Mouse (Mus musculus) liver, postnatal 0 days (tissue): ENCODE results near the gene Faf1. TPM values are rescaled to one million over a fixed set of nuclear protein-coding genes. Genes with fewer than 3 reads are reported as not detected.

Experiments
- ATAC-seq: fragments of 200-750 bp; cut with Nextera tagmentation; 2 replicates; pipeline ENCODE4 v1.8.0; 2017; ENCODE audit warnings: mild to moderate bottlenecking, moderate library complexity
- DNase-seq: peaks from one replicate; pipeline ENCODE4 v3.0.0-alpha.2; 2016
- H3K27ac ChIP-seq: fragments of 300-500 bp; sonication (generic); 2 replicates; pipeline ENCODE4 v1.5.1; 2014; ENCODE audit warnings: antibody characterized with exemption, moderate library complexity, mild to moderate bottlenecking, low read depth
- H3K27me3 ChIP-seq: fragments of 300-500 bp; sonication (generic); 2 replicates; pipeline ENCODE4 v1.6.1; 2014; ENCODE audit warnings: low read length, control low read depth, mixed read lengths; ENCODE audit not compliant: insufficient read depth
- H3K36me3 ChIP-seq: fragments of 300-500 bp; sonication (generic); replicated peaks from 2 replicates; pipeline ENCODE4 v1.6.1; 2014; ENCODE audit warnings: mild to moderate bottlenecking, control low read depth, low read length, moderate library complexity, mixed read lengths; ENCODE audit not compliant: insufficient read depth
- H3K4me1 ChIP-seq: fragments of 300-500 bp; sonication (generic); 2 replicates; pipeline ENCODE4 v1.6.1; 2014; ENCODE audit warnings: antibody characterized with exemption, mild to moderate bottlenecking, control low read depth; ENCODE audit not compliant: insufficient read depth
- H3K4me2 ChIP-seq: fragments of 300-500 bp; sonication (generic); 2 replicates; pipeline ENCODE4 v1.6.1; 2014; ENCODE audit warnings: low read depth, mild to moderate bottlenecking, low read length, moderate library complexity, mixed read lengths
- H3K4me3 ChIP-seq: fragments of 300-500 bp; sonication (generic); 2 replicates; pipeline ENCODE4 v1.5.1; 2014; ENCODE audit warnings: low read depth, low read length
- H3K9ac ChIP-seq: fragments of 300-500 bp; sonication (generic); replicated peaks from 2 replicates; pipeline ENCODE4 v1.6.1; 2014; ENCODE audit warnings: mild to moderate bottlenecking, moderate library complexity
- H3K9me3 ChIP-seq: fragments of 300-500 bp; sonication (generic); 2 replicates; pipeline ENCODE4 v1.6.1; 2016; ENCODE audit warnings: mild to moderate bottlenecking, control low read depth, low read length, mixed read lengths
- CTCF ChIP-seq: sonication (generic); IDR thresholded peaks from 2 replicates; pipeline ENCODE4 v1.5.1; 2016; ENCODE audit warnings: antibody characterized with exemption, low read depth
- EP300 ChIP-seq: IDR thresholded peaks from 2 replicates; pipeline ENCODE4 v1.6.1; 2016; ENCODE audit warnings: antibody characterized with exemption, low read depth, mild to moderate bottlenecking
- WGBS: fragments of 180-500 bp; shearing (Covaris S2); extraction: QIAGEN DNeasy Blood & Tissue Kit; methylation state at CpG from one replicate; pipeline ENCODE4 v1.1.7; 2014; ENCODE audit not compliant: insufficient replicate concordance; 5-methylcytosine and 5-hydroxymethylcytosine counted together
- polyA plus RNA-seq: library from polyadenylated mRNA; unstranded; fragments of >200 nt; fragmentation: Nextera tagmentation; extraction: Ambion mirVana; gene quantifications from 2 replicates; pipeline ENCODE4 v1.2.1, GENCODE M21; 2015

The Faf1 gene
- polyA plus RNA-seq, 1 experiment from 2014 or later: 10.6 TPM

GRCm38 (mm10) chr4:109986748-109987355 is 310.5 kb downstream of the Faf1 start:
- H3K27ac ChIP-seq: no peak overlapping the region
- no peak overlapping the region for H3K9ac ChIP-seq
- H3K4me2 ChIP-seq: no peak overlapping the region
- no peaks in the 10 kb centered on the region for H3K9me3 ChIP-seq
- 9% methylated on average over 13 of the region's 13 CpGs for WGBS
- DNase-seq: no peak
- H3K4me3 ChIP-seq: no peak overlapping the region
- H3K36me3 ChIP-seq: no peaks in the 10 kb centered on the region
- H3K27me3 ChIP-seq: peaks cover 85% of the 10 kb centered on the region
- peaks cover 9% of the 10 kb centered on the region for H3K4me1 ChIP-seq
- TF ChIP-seq EP300 (no peak), CTCF (no peak)
- ATAC-seq: no peak

GRCm38 (mm10) chr4:109987560-109988362 is 311.4 kb downstream of the Faf1 start:
- DNase-seq: no peak
- TF ChIP-seq CTCF (no peak), EP300 (no peak)
- H3K4me1 ChIP-seq: no peaks in the 10 kb centered on the region
- ATAC-seq: no peak
- H3K9ac ChIP-seq: no peak overlapping the region
- H3K36me3 ChIP-seq: no peaks in the 10 kb centered on the region
- WGBS: 4% methylated on average over 20 of the region's 20 CpGs
- H3K9me3 ChIP-seq: no peaks in the 10 kb centered on the region
- H3K4me2 ChIP-seq: no peak overlapping the region
- peaks cover 76% of the 10 kb centered on the region for H3K27me3 ChIP-seq
- no peak overlapping the region for H3K4me3 ChIP-seq
- H3K27ac ChIP-seq: no peak overlapping the region

- no peak overlapping the region for H3K4me3 ChIP-seq
- no peaks in the 10 kb centered on the region for H3K4me1 ChIP-seq
- no peak overlapping the region for H3K9ac ChIP-seq
- H3K27ac ChIP-seq: no peak overlapping the region
- no peaks in the 10 kb centered on the region for H3K36me3 ChIP-seq
- no peak overlapping the region for H3K4me2 ChIP-seq
- TF ChIP-seq CTCF (no peak), EP300 (no peak)
- peaks cover 69% of the 10 kb centered on the region for H3K27me3 ChIP-seq
- no peaks in the 10 kb centered on the region for H3K9me3 ChIP-seq
- ATAC-seq (no peak), DNase-seq (no peak)
- 15% methylated on average over 5 of the region's 5 CpGs for WGBS
Observed at GRCm38 (mm10) chr4:109988411-109988810, 312.0 kb downstream of the Faf1 start.

DNA sequence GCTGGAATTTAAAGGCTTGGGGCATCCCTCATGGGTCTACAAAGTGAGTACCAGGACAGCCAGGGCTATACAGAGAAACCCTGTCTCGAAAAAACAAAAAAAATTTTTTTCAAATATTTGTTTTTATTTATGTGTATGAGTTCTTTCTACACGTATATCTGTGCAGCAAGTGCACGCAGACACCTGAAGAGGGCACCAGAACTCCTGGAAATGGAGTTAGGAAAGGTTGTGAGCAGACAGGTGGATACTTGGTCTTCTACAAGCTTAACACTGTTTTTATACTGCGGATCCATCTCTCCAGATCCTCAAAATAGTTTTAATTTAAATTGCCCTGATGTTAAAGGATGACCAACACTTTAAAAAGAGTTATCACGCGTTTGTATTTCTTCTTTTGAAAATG is 312.8 kb downstream of the Faf1 start:
- H3K27me3 ChIP-seq: peaks cover 61% of the 10 kb centered on the region
- H3K4me1 ChIP-seq: no peaks in the 10 kb centered on the region
- H3K4me3 ChIP-seq: no peak overlapping the region
- H3K9me3 ChIP-seq: no peaks in the 10 kb centered on the region
- H3K36me3 ChIP-seq: no peaks in the 10 kb centered on the region
- no peak for TF ChIP-seq CTCF
- TF ChIP-seq EP300: no peak
- H3K27ac ChIP-seq: no peak overlapping the region
- no peak for ATAC-seq
- no peak overlapping the region for H3K4me2 ChIP-seq
- no peak for DNase-seq
- H3K9ac ChIP-seq: no peak overlapping the region
- 32% methylated on average over 6 of the region's 6 CpGs for WGBS

DNA sequence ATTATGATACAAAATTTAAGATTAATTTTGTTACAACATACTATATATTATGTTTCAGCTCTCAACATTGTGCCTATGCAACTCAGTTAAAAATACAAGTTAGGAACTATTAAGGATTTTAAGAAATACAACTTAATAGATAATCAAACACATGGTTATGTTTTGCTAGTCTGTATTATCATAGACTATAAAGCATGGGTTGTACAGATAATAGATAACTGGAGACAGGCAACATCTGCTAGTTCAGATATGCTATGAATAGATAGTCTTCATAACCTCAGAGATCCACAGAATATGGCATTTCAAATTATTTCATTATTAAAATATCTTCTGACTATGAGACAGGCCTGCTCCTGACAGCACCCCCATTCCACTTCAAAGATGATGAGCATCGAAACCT is 329.7 kb downstream of the Faf1 start:
- Histone ChIP-seq H3K4me1 (no peaks in the 10 kb centered on the region), H3K27me3 (no peaks in the 10 kb centered on the region), H3K4me2 (no peak overlapping the region), H3K9ac (no peak overlapping the region), H3K9me3 (no peaks in the 10 kb centered on the region), H3K36me3 (no peaks in the 10 kb centered on the region), H3K4me3 (no peak overlapping the region), H3K27ac (no peak overlapping the region)
- ATAC-seq (no peak), DNase-seq (no peak)
- WGBS: 81% methylated on average over 1 of the region's 1 CpGs
- TF ChIP-seq CTCF: no peak
- TF ChIP-seq EP300: no peak

Other genes starting within 250 kb of the Faf1 start
- gene Rnf11, start 191.9 kb upstream of the Faf1 start, polyA plus RNA-seq: 34.0 and 38.4 TPM in 2 replicates
- gene 4930522H14Rik, start 145.3 kb upstream of the Faf1 start, polyA plus RNA-seq: not detected in 2 replicates
- gene Cdkn2c, start 9.4 kb upstream of the Faf1 start, polyA plus RNA-seq: 11.1 and 13.4 TPM in 2 replicates